ENCODE assay signal across 1 mouse cellular context in the genomic region with DNA sequence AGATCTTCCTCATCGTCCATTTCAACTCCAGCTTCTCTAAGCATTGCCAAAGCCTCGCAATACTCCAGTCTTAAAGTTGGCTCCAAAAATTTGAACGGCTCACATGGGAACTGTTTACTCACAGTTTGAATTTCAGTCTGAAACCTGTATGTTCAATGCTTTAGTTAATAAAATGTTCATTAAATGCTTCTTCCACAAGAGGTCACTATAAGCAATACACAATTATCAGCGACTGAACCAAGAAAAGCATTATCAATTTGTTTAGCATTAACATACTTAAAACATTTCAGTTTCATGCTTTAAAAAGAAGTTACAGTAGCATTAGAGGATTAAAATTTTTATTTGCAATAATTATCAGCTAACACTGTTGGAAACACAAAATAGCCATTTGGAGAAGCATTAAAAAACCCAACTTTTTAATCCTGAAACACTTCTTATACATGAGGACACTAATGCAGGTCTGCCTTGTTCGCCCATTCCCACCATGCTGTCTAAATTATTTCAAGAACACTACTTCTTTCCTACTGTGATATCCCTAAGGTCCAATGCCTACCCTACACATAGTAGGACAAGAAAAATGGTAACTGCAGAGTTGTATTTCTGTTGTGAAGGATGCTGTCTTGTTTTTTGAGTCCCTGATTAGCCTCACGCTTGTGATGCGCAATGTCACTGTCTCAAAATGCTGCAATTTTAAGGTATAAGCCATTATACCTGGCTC.
TF ChIP-seq lines count a peak whose summit lies in the region.

No protein-coding gene starts in this region.

TF ChIP-seq in CH12.LX, 34 proteins besides CTCF, POLR2A, EP300 and RAD21:
- TF ChIP-seq E2F4 (IDR thresholded peaks at IDR 0.05; ENCODE audit: insufficient replicate concordance, low read depth, low read length): no peak
- TF ChIP-seq TCF12 (IDR thresholded peaks at IDR 0.05; ENCODE audit: low read depth, low read length): no peak
- TF ChIP-seq ELF1 (IDR thresholded peaks at IDR 0.05; ENCODE audit: low read depth, low read length): no peak
- no peak for TF ChIP-seq NELFE (IDR thresholded peaks at IDR 0.05; ENCODE audit: low read depth, low read length)
- TF ChIP-seq ZKSCAN1 (IDR thresholded peaks at IDR 0.05; ENCODE audit: borderline replicate concordance, low read depth, low read length): peak; percentile 36
- 0 out of 2 replicates have a peak, but pooled peaks have one; percentile 10 for TF ChIP-seq IRF4 (IDR thresholded peaks at IDR 0.05; ENCODE audit: low read depth, low read length)
- TF ChIP-seq SMC3 (IDR thresholded peaks at IDR 0.05; ENCODE audit: low read depth, low read length): peak; percentile 46
TF ChIP-seq in CH12.LX: peak in this region for 3.
